Mouse (Mus musculus): ENCODE measurements around the gene Zp1.

Zp1 gene

GRCm38 (mm10) chr19:10920532-10920931, at the start of gene Zp1:
Gene Zp1 (minus strand): TSS chr19:10920632.
- in situ Hi-C loops (cut with MboI, MseI): no loop called here

- in situ Hi-C loops (cut with MboI, MseI): no loop called here
Observed at GRCm38 (mm10) chr19:10968578-10968977, 48.1 kb upstream of the Zp1 start.

DNA sequence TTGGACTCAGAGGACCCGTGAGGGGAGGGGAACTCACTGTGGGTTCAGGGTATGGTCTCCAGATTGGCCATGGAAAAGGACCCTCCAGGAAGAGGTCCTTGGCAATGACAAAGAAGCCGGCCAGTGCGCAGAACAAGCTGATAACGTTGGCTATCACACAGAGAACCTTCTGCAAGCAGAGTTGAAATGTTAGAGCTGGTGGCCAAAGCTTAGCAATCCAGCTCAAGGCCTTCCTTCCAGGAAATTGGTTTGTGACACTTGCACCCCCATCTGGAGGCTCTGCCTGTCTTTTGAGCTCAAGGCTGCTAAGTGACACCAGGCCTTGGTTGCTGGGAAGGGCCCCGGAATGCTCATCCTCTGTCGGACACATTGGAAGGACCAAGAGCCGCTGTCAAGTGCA, 45.3 kb upstream of the Zp1 start:
- in situ Hi-C loops (cut with MboI, MseI): no loop called here

DNA sequence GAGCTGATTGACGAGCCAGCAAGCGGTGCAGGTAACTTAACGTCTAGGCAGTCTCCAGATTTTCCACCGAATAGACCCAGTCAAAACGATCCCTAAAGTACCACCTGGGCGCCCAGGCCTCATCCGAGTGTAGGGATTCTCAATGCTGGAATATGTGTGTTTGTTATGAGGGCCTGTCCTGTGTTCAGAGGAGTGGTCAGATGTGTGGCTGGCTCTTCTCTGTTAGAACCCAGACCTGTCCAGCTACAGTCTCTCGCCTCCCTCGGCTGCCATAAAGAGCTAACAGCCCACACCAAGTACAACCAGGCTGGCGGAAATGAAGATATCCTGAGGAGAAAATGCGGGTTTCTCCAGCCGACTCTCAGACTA, 39.5 kb upstream of the Zp1 start:
- in situ Hi-C loops (cut with MboI, MseI): loop anchor here (5.0 kb wide), 1 partner anchor 283 kb away; the partner anchor contains the start of gene Pga5

DNA sequence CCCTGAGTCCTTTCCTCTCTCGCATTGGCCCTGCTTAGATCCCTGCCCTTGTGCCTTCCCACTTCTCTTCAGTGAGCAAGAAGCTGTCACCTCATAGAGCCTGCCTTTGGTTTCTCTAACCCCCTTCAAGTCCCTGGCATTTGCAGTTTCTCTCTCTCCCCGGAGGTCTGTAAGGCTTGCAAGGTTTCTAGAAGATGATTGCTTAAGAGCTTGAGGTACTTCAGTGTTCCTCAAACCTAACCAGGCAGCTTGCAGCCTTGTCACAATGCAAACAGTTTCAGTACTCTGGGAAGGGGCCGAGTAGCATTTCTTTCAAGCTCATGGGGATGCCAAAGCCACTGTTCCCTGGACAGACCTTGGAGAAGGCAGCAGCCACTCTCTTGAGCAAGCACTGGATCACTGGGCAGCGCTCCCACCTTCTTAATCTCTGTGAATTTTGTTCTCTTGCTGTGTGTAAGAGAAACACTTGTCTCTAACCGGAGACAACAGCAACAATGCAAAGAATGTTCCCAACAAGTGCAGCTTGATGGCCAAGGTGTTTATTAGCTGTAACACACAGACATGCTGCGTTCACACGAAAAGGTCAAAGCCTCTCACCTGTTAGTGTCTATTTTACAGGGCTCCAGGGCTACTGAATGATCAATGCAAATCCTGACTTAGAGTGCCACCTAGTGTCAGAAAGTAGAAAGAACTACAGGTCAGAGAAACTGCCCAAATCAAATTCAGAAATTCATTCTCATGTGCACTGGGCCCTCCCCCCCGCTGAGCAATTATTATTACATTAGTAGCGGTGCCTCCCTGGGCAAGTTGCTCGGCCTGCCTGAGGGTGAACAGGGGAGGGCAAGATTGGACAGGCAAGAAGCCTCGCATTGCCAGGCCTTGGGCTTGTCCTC, 38.9 kb upstream of the Zp1 start:
- in situ Hi-C loops (cut with MboI, MseI): no loop called here

DNA sequence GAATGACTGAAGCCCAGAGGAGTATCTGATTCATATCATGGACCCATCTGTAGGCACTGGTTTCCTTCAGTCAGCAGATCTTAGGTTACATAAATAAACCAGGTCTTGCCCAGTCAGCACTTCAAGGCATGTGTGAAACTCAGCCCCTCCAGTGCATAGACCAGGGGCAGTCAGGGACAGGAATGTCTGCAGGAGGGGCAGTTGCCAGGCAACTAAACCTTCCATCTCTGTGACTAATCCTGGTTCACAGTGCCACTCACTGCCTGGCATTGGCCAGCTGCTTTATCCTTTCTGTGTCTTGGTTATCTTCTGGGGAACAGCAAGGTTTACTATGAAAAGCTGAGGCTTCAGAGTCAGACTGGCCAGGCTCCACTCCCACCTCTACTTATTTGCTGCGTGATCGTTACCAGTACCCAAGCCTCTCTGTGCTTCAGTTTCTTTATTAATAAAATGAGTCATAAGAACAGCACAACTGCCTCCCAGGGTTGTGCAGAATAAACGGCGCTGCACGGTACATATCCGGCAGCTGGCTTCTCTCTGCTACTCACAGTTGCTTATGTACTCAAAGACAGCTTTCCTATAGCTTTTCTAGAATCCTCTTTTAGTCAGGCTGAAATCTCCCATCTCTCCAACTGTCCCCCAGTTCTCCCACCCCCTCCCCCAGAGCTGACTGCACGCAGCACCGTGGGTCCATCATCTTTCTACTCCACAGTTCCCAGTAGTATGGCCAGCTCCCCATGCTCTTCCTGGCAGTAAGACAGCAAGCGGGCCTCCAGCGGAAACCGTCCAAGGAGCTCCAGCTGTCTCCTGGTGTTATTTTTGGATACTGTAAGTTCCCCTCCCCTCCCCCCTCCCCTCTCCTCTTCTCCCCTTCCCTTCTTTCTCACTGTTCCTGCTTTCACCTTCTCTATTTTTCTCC, 31.8 kb upstream of the Zp1 start:
- in situ Hi-C loops (cut with MboI, MseI): no loop called here

DNA sequence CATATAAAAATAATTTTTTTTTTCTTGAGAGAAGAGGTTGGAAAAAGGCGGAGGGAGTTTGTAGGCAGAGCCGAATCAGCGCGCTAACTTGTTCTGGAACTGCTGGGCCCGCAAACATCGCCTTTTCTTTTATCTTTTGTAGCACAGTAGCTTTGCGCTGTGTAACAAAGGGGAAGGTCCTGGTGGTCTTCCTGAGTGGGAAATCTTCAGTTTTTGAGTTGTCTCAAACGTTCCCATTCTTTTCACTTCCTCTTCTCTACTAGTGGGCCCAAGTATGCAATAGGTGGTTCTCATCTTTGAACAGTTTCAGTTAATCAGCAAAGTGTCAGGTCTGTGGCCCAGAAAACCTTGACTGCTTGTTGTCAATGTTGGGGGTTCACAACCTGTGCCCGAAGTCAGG, 29.1 kb upstream of the Zp1 start:
- in situ Hi-C loops (cut with MboI, MseI): no loop called here

- in situ Hi-C loops (cut with MboI, MseI): no loop called here
Observed at GRCm38 (mm10) chr19:10949112-10949511, 28.7 kb upstream of the Zp1 start, which contains the start of gene Ccdc86. Gene Ccdc86 (minus strand): TSS chr19:10949266.

DNA sequence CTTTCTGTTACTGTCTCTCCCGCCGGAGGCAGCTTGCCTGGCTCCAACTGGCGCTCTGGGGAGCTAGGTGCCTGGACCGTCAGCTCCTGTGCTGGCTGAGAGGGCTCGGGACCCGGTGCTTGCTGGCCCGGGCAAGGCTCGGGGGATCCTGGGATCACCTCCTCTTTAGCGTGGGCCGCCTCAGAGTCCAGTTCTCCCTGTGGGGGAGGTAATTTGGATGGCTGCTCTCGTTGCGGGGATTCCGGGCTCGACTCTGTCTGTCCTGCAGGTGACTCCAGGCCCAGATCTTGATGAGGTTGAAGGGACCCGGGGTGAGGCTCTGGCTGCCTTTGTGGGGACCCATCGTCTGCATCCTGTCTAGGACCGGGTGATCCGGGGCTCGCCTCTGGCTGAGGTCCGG, 28.0 kb upstream of the Zp1 start:
- in situ Hi-C loops (cut with MboI, MseI): no loop called here

DNA sequence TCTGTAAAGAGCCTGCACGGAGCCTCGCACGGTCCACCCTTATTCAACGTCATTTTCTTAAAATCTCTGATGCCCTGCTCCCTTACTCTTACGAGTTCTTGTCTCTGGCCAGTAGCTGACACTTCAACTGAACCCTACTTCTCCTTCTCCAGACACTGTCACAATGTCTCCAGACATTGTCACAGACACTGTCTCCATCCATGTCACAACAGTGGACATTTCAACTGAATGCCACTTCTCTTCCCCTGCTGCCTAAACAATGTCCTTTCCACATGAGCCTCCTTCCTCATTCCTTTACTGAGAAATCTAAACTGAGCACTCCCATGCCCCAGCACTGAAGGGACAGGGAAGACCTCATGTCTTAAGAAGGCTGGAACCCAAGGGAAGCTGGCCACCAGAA, 26.8 kb upstream of the Zp1 start:
- in situ Hi-C loops (cut with MboI, MseI): no loop called here

DNA sequence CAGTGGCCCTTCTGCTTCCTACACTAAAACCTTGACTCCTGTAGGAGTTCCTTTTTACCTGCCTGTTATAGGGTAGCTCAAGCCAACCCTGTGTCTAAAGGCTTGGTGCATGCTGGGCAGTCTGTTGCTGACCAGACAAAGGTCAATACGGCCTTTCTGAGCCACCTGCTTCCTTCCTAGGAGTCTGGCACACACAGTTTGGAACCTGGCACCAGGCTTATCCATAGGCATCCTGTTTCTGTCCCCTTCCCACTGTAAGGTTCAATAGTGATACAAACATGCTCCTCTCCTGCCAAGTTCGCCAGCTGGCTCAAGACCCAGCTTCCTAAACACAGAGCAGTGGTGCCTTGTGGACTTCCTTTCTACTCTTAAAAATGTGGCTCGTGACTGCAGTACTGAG, 26.1 kb upstream of the Zp1 start:
- in situ Hi-C loops (cut with MboI, MseI): no loop called here

DNA sequence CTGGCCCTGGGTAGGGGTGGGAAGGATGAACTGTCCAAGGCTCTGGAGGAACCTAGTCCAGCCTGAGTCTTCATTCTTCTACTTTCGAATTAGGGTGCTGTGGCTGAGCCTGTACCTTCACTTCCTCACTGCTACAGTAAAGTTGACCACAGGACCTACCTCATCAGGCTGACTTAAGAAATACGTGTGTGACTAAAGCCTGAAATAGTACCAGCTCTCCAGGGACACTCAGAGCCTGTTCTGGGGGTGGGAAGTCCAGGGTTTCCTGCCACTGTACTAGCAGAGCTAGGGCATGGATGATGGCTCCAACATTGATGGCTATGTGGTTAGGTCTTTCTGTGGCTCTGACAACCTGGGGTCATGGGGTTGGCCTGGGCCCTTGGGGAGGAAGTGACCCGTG, 23.5 kb upstream of the Zp1 start:
- in situ Hi-C loops (cut with MboI, MseI): no loop called here

- in situ Hi-C loops (cut with MboI, MseI): no loop called here
Observed at GRCm38 (mm10) chr19:10940801-10941457, 20.5 kb upstream of the Zp1 start.

DNA sequence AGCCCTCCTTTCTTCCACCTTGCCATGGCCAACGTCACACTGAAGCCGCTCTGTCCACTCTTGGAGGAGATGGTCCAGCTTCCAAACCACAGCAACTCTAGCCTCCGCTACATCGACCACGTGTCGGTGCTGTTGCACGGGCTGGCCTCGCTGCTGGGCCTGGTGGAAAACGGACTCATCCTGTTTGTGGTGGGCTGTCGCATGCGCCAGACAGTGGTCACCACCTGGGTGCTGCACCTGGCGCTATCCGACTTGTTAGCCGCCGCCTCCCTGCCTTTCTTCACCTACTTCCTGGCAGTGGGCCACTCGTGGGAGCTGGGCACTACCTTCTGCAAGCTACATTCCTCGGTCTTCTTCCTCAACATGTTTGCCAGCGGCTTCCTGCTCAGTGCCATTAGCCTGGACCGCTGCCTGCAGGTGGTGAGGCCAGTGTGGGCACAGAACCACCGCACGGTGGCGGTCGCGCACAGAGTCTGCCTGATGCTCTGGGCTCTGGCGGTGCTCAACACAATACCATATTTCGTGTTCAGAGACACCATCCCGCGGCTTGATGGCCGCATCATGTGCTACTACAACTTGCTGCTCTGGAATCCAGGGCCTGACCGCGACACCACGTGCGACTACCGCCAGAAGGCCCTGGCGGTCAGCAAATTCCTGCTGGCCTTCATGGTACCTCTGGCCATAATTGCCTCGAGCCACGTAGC, 19.8 kb upstream of the Zp1 start:
- in situ Hi-C loops (cut with MboI, MseI): no loop called here

DNA sequence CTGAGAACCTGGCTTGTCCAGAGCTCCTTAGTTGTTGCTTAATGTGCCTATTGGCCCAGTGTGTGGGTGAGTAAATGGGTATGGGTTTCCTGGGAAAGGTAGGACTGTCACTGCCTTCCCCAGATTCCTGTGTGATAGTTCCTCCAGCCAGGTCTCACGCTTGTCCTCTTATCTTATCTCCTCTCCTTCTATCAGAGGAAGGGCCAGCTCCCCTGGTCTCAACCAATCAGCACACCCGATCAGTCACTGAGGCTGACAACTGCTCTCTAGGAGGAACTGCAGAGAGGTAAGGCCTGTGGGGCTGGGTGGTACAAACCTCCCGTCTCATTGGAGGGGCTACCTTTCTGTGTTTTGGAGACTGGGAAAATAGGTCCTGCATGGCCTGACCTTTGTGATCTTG, 18.3 kb upstream of the Zp1 start:
- in situ Hi-C loops (cut with MboI, MseI): no loop called here

DNA sequence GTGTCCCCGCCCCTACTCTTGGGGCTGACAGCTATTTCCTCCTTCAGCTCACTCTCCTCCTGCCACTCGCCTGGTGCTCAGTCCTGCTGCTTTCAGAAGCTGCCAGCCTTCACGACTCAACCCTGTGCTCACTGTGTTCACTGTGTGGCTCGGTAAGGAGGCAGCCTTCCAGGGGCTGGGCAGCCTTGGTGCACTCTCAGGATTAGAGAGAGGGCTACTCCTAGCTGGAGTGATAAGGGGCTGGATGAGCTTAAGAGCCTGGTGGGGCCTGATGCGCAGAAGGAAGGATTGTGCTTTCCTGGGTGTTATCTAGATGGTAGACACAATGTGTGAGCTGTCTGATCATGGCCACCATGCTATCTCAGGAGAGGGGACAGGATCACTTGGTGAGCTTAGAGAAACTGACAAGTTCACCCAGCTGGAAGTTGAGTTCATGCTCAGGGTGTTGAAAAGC, 16.7 kb upstream of the Zp1 start, which contains the start of gene Ptgdr2:
TSS of gene Ptgdr2 (plus strand) at position 51 of the 454 bp plus-strand sequence.
- in situ Hi-C loops (cut with MboI, MseI): no loop called here

DNA sequence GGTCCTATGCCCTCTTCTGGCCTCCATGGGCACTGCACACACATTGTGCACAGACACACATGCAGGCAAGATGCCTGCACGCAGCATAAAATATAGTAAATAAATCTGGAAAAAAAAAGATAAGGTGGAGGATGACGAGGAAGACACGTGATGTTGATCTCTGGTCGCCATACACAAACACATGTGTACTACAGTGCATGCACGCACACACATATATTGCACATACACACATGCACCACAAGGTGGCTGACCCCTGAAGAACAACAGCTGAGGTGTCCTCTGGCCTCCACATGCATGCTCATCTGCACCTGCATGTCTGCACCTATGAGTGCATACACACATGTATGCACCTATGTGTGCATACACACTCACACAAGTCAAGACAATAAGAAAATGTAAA, 15.6 kb upstream of the Zp1 start:
- in situ Hi-C loops (cut with MboI, MseI): no loop called here

DNA sequence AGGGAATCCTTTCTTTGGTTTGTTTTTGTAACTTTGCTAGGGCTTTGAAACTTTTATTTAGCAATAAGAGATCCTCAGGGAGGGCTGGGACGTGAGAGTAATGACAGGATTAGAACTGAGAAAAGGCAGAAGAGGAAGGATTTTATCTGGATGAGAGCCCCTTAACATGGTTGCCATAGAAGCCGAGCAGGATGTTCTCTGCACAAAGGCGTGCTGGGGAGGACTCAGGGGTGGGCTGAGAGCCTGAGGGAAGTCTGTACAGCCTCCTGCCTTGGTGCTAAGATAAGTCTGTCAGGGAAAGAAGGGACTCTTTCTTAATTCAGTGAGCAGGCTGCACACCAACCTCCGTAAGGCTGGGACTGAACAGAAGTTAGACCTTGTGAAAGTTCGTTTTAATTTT, 14.6 kb upstream of the Zp1 start:
- in situ Hi-C loops (cut with MboI, MseI): no loop called here

DNA sequence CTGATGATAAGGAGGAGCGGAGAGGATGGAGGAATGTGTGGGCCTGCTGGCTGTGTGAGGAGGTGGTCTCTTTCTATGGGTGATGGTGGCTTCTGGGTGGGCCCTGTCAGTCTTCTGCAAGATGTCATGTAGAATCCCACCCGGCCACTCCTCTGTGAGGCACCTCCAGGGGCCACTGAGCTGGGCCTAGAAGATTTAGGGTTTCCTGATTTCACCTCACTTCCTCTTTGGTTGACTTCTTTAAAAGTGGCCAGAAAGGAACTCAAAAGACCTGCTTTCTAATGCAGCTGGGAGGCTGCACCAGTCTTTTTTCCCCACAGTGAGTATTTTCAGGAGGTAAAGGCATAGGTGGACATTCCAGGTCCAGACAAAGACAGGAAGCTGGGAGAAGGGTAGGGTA, 10.2 kb upstream of the Zp1 start:
- in situ Hi-C loops (cut with MboI, MseI): no loop called here

DNA sequence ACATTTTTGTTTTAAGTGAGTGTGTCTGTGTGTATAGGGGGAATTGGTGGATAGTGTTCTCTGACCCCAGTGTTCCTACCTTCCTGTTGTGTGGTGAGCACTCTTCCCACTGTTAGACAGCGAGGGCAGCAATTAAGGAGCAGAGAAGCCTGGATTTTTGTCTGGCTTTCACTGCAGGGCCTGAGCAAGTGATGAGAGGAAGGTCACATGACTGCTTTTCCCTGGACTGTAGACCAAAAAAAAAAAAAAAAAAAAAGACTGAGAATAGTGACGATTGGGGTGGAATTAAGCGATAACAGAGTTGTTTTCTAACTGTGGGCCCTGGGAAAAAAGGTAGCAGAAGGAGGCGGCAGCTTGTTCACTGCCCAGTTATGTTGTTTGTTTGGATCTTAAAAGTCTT, 6.2 kb upstream of the Zp1 start:
- in situ Hi-C loops (cut with MboI, MseI): no loop called here

DNA sequence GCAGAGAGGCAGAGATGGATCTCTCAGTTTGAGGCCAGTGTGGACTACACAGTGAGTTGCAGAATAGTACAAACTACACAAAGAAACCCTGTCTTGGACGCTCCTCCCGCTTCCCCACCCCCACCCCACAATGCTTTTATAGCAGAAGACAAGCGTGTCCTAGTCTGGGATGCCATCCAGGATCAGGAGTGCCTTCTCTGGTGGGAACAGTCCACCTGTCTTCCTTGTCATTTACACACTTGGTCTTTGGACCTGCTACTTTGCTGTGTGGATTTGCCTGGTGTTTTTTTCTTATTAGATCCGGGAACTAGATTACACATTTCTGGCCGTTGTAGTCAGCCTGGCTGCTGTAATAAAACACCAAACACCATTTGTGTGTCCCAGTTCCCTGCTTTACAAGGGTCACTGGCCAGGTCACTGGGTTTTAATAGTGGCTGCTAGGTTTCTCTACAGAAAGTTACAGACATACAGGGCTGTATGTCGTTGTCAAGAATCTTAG, 5.7 kb upstream of the Zp1 start:
- in situ Hi-C loops (cut with MboI, MseI): no loop called here

All from T-helper 2 cell (primary cell).